Mouse (Mus musculus): ENCODE data around the gene Gm20795. TPM values are rescaled to one million over a fixed set of nuclear protein-coding genes. Genes with fewer than 3 reads are reported as not detected.
"Not testable (repeated sequence)": the region's sequence is repeated elsewhere in the genome, so short reads cannot be mapped to it uniquely, and the experiment has no call there.

The Gm20795 gene
- not detected in 2 replicates for polyA plus RNA-seq (2015; fragmentation: Nextera tagmentation; extraction: Ambion mirVana)

GRCm38 (mm10) chrY:40804614-40805013, at the start of gene Gm20795:
Gene Gm20795, plus strand, starts transcription at chrY:40804914.
- not testable (repeated sequence) for H3K27ac ChIP-seq (replicated peaks); H3K9ac ChIP-seq; H3K4me3 ChIP-seq (replicated peaks); H3K27me3 ChIP-seq; H3K4me1 ChIP-seq (replicated peaks); H3K4me2 ChIP-seq; H3K9me3 ChIP-seq (replicated peaks); H3K36me3 ChIP-seq (replicated peaks); ATAC-seq (ENCODE audit: insufficient read depth)

GRCm38 (mm10) chrY:40775665-40776064, 29.0 kb upstream of the Gm20795 start, which contains the start of gene Gm21797:
Gene Gm21797, minus strand, starts transcription at chrY:40775765.
- WGBS (ENCODE audit: insufficient replicate concordance): no CpG with 5 or more reads among the region's 3 CpGs
- H3K9me3 ChIP-seq (replicated peaks); H3K4me2 ChIP-seq; H3K4me1 ChIP-seq (replicated peaks); H3K36me3 ChIP-seq (replicated peaks); ATAC-seq (ENCODE audit: insufficient read depth); H3K27me3 ChIP-seq; H3K27ac ChIP-seq (replicated peaks); H3K4me3 ChIP-seq (replicated peaks); H3K9ac ChIP-seq: not testable (repeated sequence)

Other genes starting within 250 kb of the Gm20795 start
- not detected in 2 replicates for gene Gm21852, start 152.9 kb upstream of the Gm20795 start, polyA plus RNA-seq (2015; fragmentation: Nextera tagmentation; extraction: Ambion mirVana)
- gene Gm21797, start 29.1 kb upstream of the Gm20795 start, polyA plus RNA-seq (2015; fragmentation: Nextera tagmentation; extraction: Ambion mirVana): not detected in 2 replicates

All from liver, embryonic 15.5 days (tissue).